Mouse (Mus musculus): ENCODE data around the gene Pitpnc1. TPM values are rescaled to one million over a fixed set of nuclear protein-coding genes. Genes with fewer than 3 reads are reported as not detected.

Pitpnc1 gene
- polyA plus RNA-seq, 2 experiments = 3.0 to 5.8 TPM

GRCm38 (mm10) chr11:107443121-107444095 is 27.1 kb downstream of the Pitpnc1 start:
- H3K4me1 ChIP-seq (replicated peaks; ENCODE audit: control insufficient read depth in 2 of 2, insufficient read depth in 2 of 2, low read length in 1 of 2) = peaks cover 25 to 36% of the 10 kb centered on the region in 2 experiments
- DNase-seq (ENCODE audit: low read depth in 3 of 3, low spot score in 3 of 3) (no peak), ATAC-seq (ENCODE audit: insufficient read depth) (no peak)
- WGBS (ENCODE audit: insufficient replicate concordance) = 68% methylated on average over 12 of the region's 12 CpGs
- H3K9ac ChIP-seq (replicated peaks) = no peak overlapping the region
- no peak overlapping the region for H3K4me3 ChIP-seq (ENCODE audit: insufficient read depth in 1 of 2, low read depth in 2 of 2, low read length in 2 of 2)
- no peak overlapping the region for H3K27ac ChIP-seq
- no peaks in the 10 kb centered on the region for H3K36me3 ChIP-seq (replicated peaks; ENCODE audit: control insufficient read depth, insufficient read depth, low read depth)
- H3K27me3 ChIP-seq (ENCODE audit: control insufficient read depth, insufficient read depth, low read length) = no peaks in the 10 kb centered on the region
- TF ChIP-seq CTCF (IDR thresholded peaks at IDR 0.05; ENCODE audit: low read depth) = no peak
- TF ChIP-seq EP300 (IDR thresholded peaks at IDR 0.05; ENCODE audit: low read depth) = no peak
- no peak overlapping the region for H3K4me2 ChIP-seq (ENCODE audit: low read depth)
- H3K9me3 ChIP-seq (ENCODE audit: control insufficient read depth, low read length) = no peaks in the 10 kb centered on the region

- Histone ChIP-seq H3K4me1 (replicated peaks; ENCODE audit: control insufficient read depth in 2 of 2, insufficient read depth in 2 of 2, low read length in 1 of 2) (peaks cover 10 to 19% of the 10 kb centered on the region in 2 experiments), H3K27me3 (ENCODE audit: control insufficient read depth, insufficient read depth, low read length) (no peaks in the 10 kb centered on the region), H3K4me2 (ENCODE audit: low read depth) (no peak overlapping the region), H3K9ac (replicated peaks) (no peak overlapping the region), H3K9me3 (ENCODE audit: control insufficient read depth, low read length) (no peaks in the 10 kb centered on the region), H3K4me3 (ENCODE audit: insufficient read depth in 1 of 2, low read depth in 2 of 2, low read length in 2 of 2) (no peak overlapping the region), H3K27ac (no peak overlapping the region), H3K36me3 (replicated peaks; ENCODE audit: control insufficient read depth, insufficient read depth, low read depth) (no peaks in the 10 kb centered on the region)
- ATAC-seq (ENCODE audit: insufficient read depth) (no peak), DNase-seq (ENCODE audit: low read depth in 3 of 3, low spot score in 3 of 3) (no peak)
- TF ChIP-seq CTCF (IDR thresholded peaks at IDR 0.05; ENCODE audit: low read depth) (no peak), EP300 (IDR thresholded peaks at IDR 0.05; ENCODE audit: low read depth) (no peak)
- WGBS (ENCODE audit: insufficient replicate concordance) = 59% methylated on average over 3 of the region's 3 CpGs
These were observed 29.4 kb downstream of the Pitpnc1 start for GRCm38 (mm10) chr11:107441050-107441449.

- TF ChIP-seq EP300 (IDR thresholded peaks at IDR 0.05; ENCODE audit: low read depth) = no peak
- TF ChIP-seq CTCF (IDR thresholded peaks at IDR 0.05; ENCODE audit: low read depth) = no peak
- Histone ChIP-seq H3K9me3 (ENCODE audit: control insufficient read depth, low read length) (no peaks in the 10 kb centered on the region), H3K4me1 (replicated peaks; ENCODE audit: control insufficient read depth in 2 of 2, insufficient read depth in 2 of 2, low read length in 1 of 2) (peaks cover 3 to 11% of the 10 kb centered on the region in 2 experiments; a peak in 3 of 4 replicates), H3K27ac (no peak overlapping the region), H3K9ac (replicated peaks) (no peak overlapping the region), H3K36me3 (replicated peaks; ENCODE audit: control insufficient read depth, insufficient read depth, low read depth) (no peaks in the 10 kb centered on the region), H3K4me3 (ENCODE audit: insufficient read depth in 1 of 2, low read depth in 2 of 2, low read length in 2 of 2) (no peak overlapping the region), H3K27me3 (ENCODE audit: control insufficient read depth, insufficient read depth, low read length) (no peaks in the 10 kb centered on the region), H3K4me2 (ENCODE audit: low read depth) (no peak overlapping the region)
- DNase-seq (ENCODE audit: low read depth in 3 of 3, low spot score in 3 of 3) (no peak), ATAC-seq (ENCODE audit: insufficient read depth) (no peak)
- 67% methylated on average over 3 of the region's 3 CpGs for WGBS (ENCODE audit: insufficient replicate concordance)
These were observed 32.4 kb downstream of the Pitpnc1 start for GRCm38 (mm10) chr11:107438140-107438539.

GRCm38 (mm10) chr11:107437723-107438122 is 32.8 kb downstream of the Pitpnc1 start:
- Histone ChIP-seq H3K4me2 (ENCODE audit: low read depth) (no peak overlapping the region), H3K27me3 (ENCODE audit: control insufficient read depth, insufficient read depth, low read length) (no peaks in the 10 kb centered on the region), H3K9me3 (ENCODE audit: control insufficient read depth, low read length) (no peaks in the 10 kb centered on the region), H3K4me1 (replicated peaks; ENCODE audit: control insufficient read depth in 2 of 2, insufficient read depth in 2 of 2, low read length in 1 of 2) (peaks cover 3 to 11% of the 10 kb centered on the region in 2 experiments; a peak in 3 of 4 replicates), H3K4me3 (ENCODE audit: insufficient read depth in 1 of 2, low read depth in 2 of 2, low read length in 2 of 2) (no peak overlapping the region), H3K27ac (no peak overlapping the region), H3K36me3 (replicated peaks; ENCODE audit: control insufficient read depth, insufficient read depth, low read depth) (no peaks in the 10 kb centered on the region), H3K9ac (replicated peaks) (no peak overlapping the region)
- ATAC-seq (ENCODE audit: insufficient read depth) (no peak), DNase-seq (ENCODE audit: low read depth in 3 of 3, low spot score in 3 of 3) (no peak)
- TF ChIP-seq CTCF (IDR thresholded peaks at IDR 0.05; ENCODE audit: low read depth) (no peak), EP300 (IDR thresholded peaks at IDR 0.05; ENCODE audit: low read depth) (no peak)
- WGBS (ENCODE audit: insufficient replicate concordance) = 69% methylated on average over 4 of the region's 4 CpGs

- no peak for ATAC-seq (ENCODE audit: insufficient read depth)
- Histone ChIP-seq H3K4me3 (ENCODE audit: insufficient read depth in 1 of 2, low read depth in 2 of 2, low read length in 2 of 2) (no peak overlapping the region), H3K27ac (no peak overlapping the region), H3K36me3 (replicated peaks; ENCODE audit: control insufficient read depth, insufficient read depth, low read depth) (no peaks in the 10 kb centered on the region), H3K4me1 (replicated peaks; ENCODE audit: control insufficient read depth in 2 of 2, insufficient read depth in 2 of 2, low read length in 1 of 2) (peaks cover 0 to 8% of the 10 kb centered on the region in 2 experiments; a peak in 1 of 4 replicates), H3K27me3 (ENCODE audit: control insufficient read depth, insufficient read depth, low read length) (no peaks in the 10 kb centered on the region), H3K9me3 (ENCODE audit: control insufficient read depth, low read length) (no peaks in the 10 kb centered on the region), H3K4me2 (ENCODE audit: low read depth) (no peak overlapping the region), H3K9ac (replicated peaks) (no peak overlapping the region)
- 80% methylated on average over 6 of the region's 6 CpGs for WGBS (ENCODE audit: insufficient replicate concordance)
- DNase-seq (ENCODE audit: low read depth in 3 of 3, low spot score in 3 of 3) = no peak
- TF ChIP-seq EP300 (IDR thresholded peaks at IDR 0.05; ENCODE audit: low read depth) (no peak), CTCF (IDR thresholded peaks at IDR 0.05; ENCODE audit: low read depth) (no peak)
These were observed 34.6 kb downstream of the Pitpnc1 start for GRCm38 (mm10) chr11:107435776-107436449.
